Mouse (Mus musculus): ENCODE data around the gene Clasp1.

DNA sequence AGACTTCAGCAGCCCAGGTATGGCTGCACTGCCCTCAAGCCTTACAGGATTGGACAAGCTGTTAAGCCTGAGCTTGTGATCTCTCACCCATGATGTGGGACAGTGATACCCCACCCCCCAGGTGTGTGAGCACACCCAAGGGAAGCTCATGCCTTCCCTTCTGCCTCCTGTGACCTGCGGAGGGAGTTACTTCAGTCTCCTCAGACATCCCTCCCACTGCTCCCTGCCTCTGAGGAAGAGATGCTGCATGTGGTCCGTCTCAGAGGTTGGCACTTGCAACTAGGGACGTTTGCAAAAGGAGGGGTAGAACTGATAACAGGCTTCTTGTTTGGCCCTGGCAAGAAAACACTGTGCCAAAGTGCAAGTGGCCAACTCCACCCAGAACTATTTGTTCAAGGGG lies 234.0 kb downstream of the Clasp1 start:
- TF ChIP-seq POLR2A (IDR thresholded peaks at IDR 0.05; ENCODE audit: borderline replicate concordance, extremely low read depth, insufficient read depth, insufficient read length, poor library complexity, severe bottlenecking) (no peak), CTCF (IDR thresholded peaks at IDR 0.05; ENCODE audit: borderline replicate concordance, extremely low read depth, insufficient read depth, insufficient read length) (no peak)
